Mouse (Mus musculus): ENCODE data around the gene Olfr1295. TPM values are rescaled to one million over a fixed set of nuclear protein-coding genes. Genes with fewer than 3 reads are reported as not detected.

The Olfr1295 gene
- not detected in 2 replicates for polyA plus RNA-seq (2015; fragmentation: Nextera tagmentation; extraction: Ambion mirVana)

GRCm38 (mm10) chr2:111569581-111569980, at the start of gene Olfr1295:
Gene Olfr1295 (minus strand): TSS chr2:111569681.
- Histone ChIP-seq H3K27me3 (no peaks in the 10 kb centered on the region), H3K9me3 (replicated peaks) (no peaks in the 10 kb centered on the region), H3K9ac (no peak within 1 kb of the TSS), H3K36me3 (no peaks in the 10 kb centered on the region), H3K4me1 (replicated peaks) (no peaks in the 10 kb centered on the region), H3K4me2 (no peak within 1 kb of the TSS), H3K4me3 (replicated peaks) (no peak within 1 kb of the TSS), H3K27ac (no peak within 1 kb of the TSS)
- ATAC-seq (ENCODE audit: low read depth) (no peak), DNase-seq (no peak)

- Histone ChIP-seq H3K4me3 (replicated peaks) (no peak within 1 kb of the TSS), H3K27ac (no peak within 1 kb of the TSS), H3K9ac (no peak within 1 kb of the TSS), H3K4me1 (replicated peaks) (no peaks in the 10 kb centered on the region), H3K9me3 (replicated peaks) (no peaks in the 10 kb centered on the region), H3K36me3 (no peaks in the 10 kb centered on the region), H3K4me2 (no peak within 1 kb of the TSS), H3K27me3 (no peaks in the 10 kb centered on the region)
- DNase-seq (no peak), ATAC-seq (ENCODE audit: low read depth) (no peak)
- 29% methylated on average over 1 of the region's 1 CpGs for WGBS (ENCODE audit: insufficient replicate concordance)
Observed at GRCm38 (mm10) chr2:111540191-111540590, 29.3 kb downstream of the Olfr1295 start, which contains the start of gene Olfr1294. Gene Olfr1294 (minus strand): TSS chr2:111540291.

- Histone ChIP-seq H3K27me3 (no peaks in the 10 kb centered on the region), H3K9ac (no peak within 1 kb of the TSS), H3K36me3 (no peaks in the 10 kb centered on the region), H3K4me3 (replicated peaks) (no peak within 1 kb of the TSS), H3K27ac (no peak within 1 kb of the TSS), H3K4me2 (no peak within 1 kb of the TSS), H3K4me1 (replicated peaks) (no peaks in the 10 kb centered on the region), H3K9me3 (replicated peaks) (no peaks in the 10 kb centered on the region; the same call in 1 of the 2 replicates)
- WGBS (ENCODE audit: insufficient replicate concordance) = 53% methylated on average over 1 of the region's 1 CpGs
- DNase-seq (no peak), ATAC-seq (ENCODE audit: low read depth) (no peak)
Observed at GRCm38 (mm10) chr2:111524903-111525302, 44.6 kb downstream of the Olfr1295 start, which contains the start of gene Olfr1293-ps. Gene Olfr1293-ps (plus strand): TSS chr2:111525203.

GRCm38 (mm10) chr2:111517451-111517850, 52.0 kb downstream of the Olfr1295 start:
- Histone ChIP-seq H3K4me3 (replicated peaks) (no peak overlapping the region), H3K36me3 (no peaks in the 10 kb centered on the region), H3K4me1 (replicated peaks) (no peaks in the 10 kb centered on the region), H3K9ac (no peak overlapping the region), H3K27ac (no peak overlapping the region), H3K9me3 (replicated peaks) (peaks cover 3% of the 10 kb centered on the region; the same call in 1 of the 2 replicates), H3K27me3 (no peaks in the 10 kb centered on the region), H3K4me2 (no peak overlapping the region)
- ATAC-seq (ENCODE audit: low read depth) = no peak
- no peak for DNase-seq
- 74% methylated on average over 10 of the region's 10 CpGs for WGBS (ENCODE audit: insufficient replicate concordance)

Other genes with a start within 250 kb of the Olfr1295 start
- gene Olfr1281, start 243.2 kb downstream of the Olfr1295 start, polyA plus RNA-seq (2015; fragmentation: Nextera tagmentation; extraction: Ambion mirVana) = not detected in 2 replicates
- not detected in 2 replicates for gene Olfr1282, start 233.6 kb downstream of the Olfr1295 start, polyA plus RNA-seq (2015; fragmentation: Nextera tagmentation; extraction: Ambion mirVana)
- gene Olfr1283, start 202.9 kb downstream of the Olfr1295 start, polyA plus RNA-seq (2015; fragmentation: Nextera tagmentation; extraction: Ambion mirVana) = not detected in 2 replicates
- gene Olfr1284, start 194.2 kb downstream of the Olfr1295 start, polyA plus RNA-seq (2015; fragmentation: Nextera tagmentation; extraction: Ambion mirVana) = not detected in 2 replicates
- not detected in 2 replicates for gene Olfr1286, start 146.6 kb downstream of the Olfr1295 start, polyA plus RNA-seq (2015; fragmentation: Nextera tagmentation; extraction: Ambion mirVana)
- gene Olfr1287, start 120.5 kb downstream of the Olfr1295 start, polyA plus RNA-seq (2015; fragmentation: Nextera tagmentation; extraction: Ambion mirVana) = not detected in 2 replicates
- gene Olfr1288, start 95.6 kb downstream of the Olfr1295 start, polyA plus RNA-seq (2015; fragmentation: Nextera tagmentation; extraction: Ambion mirVana) = not detected in 2 replicates
- not detected in 2 replicates for gene Olfr1289, start 88.9 kb downstream of the Olfr1295 start, polyA plus RNA-seq (2015; fragmentation: Nextera tagmentation; extraction: Ambion mirVana)
- gene Olfr1290, start 75.9 kb downstream of the Olfr1295 start, polyA plus RNA-seq (2015; fragmentation: Nextera tagmentation; extraction: Ambion mirVana) = not detected in 2 replicates
- not detected in 2 replicates for gene Olfr1291-ps1, start 72.5 kb downstream of the Olfr1295 start, polyA plus RNA-seq (2015; fragmentation: Nextera tagmentation; extraction: Ambion mirVana)
- not detected in 2 replicates for gene Olfr1293-ps, start 44.5 kb downstream of the Olfr1295 start, polyA plus RNA-seq (2015; fragmentation: Nextera tagmentation; extraction: Ambion mirVana)
- gene Olfr1294, start 29.4 kb downstream of the Olfr1295 start, polyA plus RNA-seq (2015; fragmentation: Nextera tagmentation; extraction: Ambion mirVana) = not detected in 2 replicates
- not detected in 2 replicates for gene Olfr1297, start 56.8 kb upstream of the Olfr1295 start, polyA plus RNA-seq (2015; fragmentation: Nextera tagmentation; extraction: Ambion mirVana)
- not detected in 2 replicates for gene Olfr1298, start 79.5 kb upstream of the Olfr1295 start, polyA plus RNA-seq (2015; fragmentation: Nextera tagmentation; extraction: Ambion mirVana)
- not detected in 2 replicates for gene Olfr1299, start 91.7 kb upstream of the Olfr1295 start, polyA plus RNA-seq (2015; fragmentation: Nextera tagmentation; extraction: Ambion mirVana)
- gene Olfr1301, start 181.3 kb upstream of the Olfr1295 start, polyA plus RNA-seq (2015; fragmentation: Nextera tagmentation; extraction: Ambion mirVana) = not detected in 2 replicates
- gene Olfr1302, start 207.7 kb upstream of the Olfr1295 start, polyA plus RNA-seq (2015; fragmentation: Nextera tagmentation; extraction: Ambion mirVana) = not detected in 2 replicates